Mouse (Mus musculus): ENCODE measurements around the gene Bicd2. TPM values are rescaled to one million over a fixed set of nuclear protein-coding genes. Genes with fewer than 3 reads are reported as not detected.

Bicd2 gene
- polyA plus RNA-seq (2012; rRNA removed) = 6.4 and 6.7 TPM in 2 replicates

GRCm38 (mm10) chr13:49341012-49341830, at the start of gene Bicd2:
TSS of gene Bicd2 (plus strand) at chr13:49341585.

DNA sequence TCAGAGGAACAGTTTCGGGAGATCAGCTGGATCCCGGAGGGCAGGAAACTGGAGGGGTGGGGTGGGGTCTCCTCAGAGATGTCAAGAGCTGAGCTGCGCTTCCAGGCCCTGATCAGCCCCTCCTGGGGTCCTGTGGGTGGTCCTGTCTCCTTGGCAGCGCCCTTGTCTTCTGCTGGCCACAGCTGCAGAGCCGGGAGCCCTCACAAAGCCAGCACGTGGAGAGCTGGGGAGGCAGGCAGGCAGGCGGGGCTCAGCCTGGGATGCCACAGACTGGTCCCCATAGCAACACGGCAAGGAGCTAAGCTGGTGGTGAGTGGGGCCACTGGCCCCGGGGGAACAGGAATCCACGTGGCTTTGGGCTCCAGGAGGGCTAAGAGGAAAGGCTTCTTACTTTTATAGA, 21.3 kb upstream of the Bicd2 start, which contains the start of gene Fgd3:
Fgd3 (minus strand) TSS at position 272 of the 400 bp plus-strand sequence.

DNA sequence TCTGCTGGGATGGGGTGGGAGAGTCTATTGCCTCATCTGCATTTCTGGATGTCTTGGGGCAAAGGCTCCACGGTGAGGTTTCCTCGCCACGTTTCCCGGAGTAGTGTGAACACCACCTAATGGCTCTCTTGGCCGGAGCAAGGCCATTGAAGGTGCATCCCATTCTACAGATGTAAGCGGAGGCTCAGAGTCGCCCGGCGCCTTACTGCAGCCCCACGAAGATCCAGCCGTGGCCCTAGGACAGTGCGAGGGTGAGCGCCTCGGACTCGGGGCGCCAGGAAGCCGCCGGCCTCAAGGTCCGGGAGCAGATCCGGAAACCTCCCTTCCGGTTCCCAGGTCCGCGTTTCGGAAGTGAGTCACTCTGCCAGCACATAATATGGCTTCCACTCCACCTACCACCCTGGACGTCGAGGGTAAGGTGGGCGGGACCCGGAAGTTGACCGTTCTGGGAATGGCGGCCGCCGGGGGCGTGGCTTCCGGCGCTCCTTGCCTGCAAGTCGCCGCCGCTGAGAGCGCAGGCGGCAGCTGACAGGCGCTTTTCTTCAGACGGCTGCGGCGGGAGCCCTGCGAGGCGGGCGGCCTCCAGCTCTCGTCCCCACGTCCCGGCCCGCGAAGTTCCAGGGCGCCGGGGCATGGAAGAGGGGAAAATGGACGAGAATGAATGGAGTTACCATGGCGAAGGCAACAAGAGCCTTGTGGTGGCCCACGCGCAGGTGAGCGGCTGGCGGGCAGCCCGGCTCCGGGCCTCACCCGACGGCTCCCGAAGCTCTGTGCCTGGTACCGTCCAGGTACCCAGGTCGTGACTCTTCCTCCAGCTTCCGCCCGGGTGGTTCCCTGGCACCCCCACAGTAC, 79.6 kb downstream of the Bicd2 start, which contains the start of gene Ippk:
Ippk (plus strand) TSS at position 496 of the 852 bp plus-strand sequence.

Other genes starting within 250 kb of the Bicd2 start
- gene Wnk2, start 193.6 kb upstream of the Bicd2 start, polyA plus RNA-seq (2012; rRNA removed) = 0.14 and 0.18 TPM in 2 replicates
- gene Ninj1, start 154.1 kb upstream of the Bicd2 start, polyA plus RNA-seq (2012; rRNA removed) = 25.7 and 28.9 TPM in 2 replicates
- gene Card19, start 125.5 kb upstream of the Bicd2 start, polyA plus RNA-seq (2012; rRNA removed) = 7.0 and 9.0 TPM in 2 replicates
- gene Susd3, start 92.9 kb upstream of the Bicd2 start, polyA plus RNA-seq (2012; rRNA removed) = 1.1 and 1.4 TPM in 2 replicates
- 0.60 and 0.68 TPM in 2 replicates for gene Fgd3, start 21.3 kb upstream of the Bicd2 start, polyA plus RNA-seq (2012; rRNA removed)
- gene Ippk, start 79.7 kb downstream of the Bicd2 start, polyA plus RNA-seq (2012; rRNA removed) = 3.4 and 4.4 TPM in 2 replicates
- gene Tes3-ps, start 151.7 kb downstream of the Bicd2 start, polyA plus RNA-seq (2012; rRNA removed) = 0.11 and 0.14 TPM in 2 replicates
- 0.16 and 0.18 TPM in 2 replicates for gene Ecm2, start 163.2 kb downstream of the Bicd2 start, polyA plus RNA-seq (2012; rRNA removed)
- gene Aspn, start 202.9 kb downstream of the Bicd2 start, polyA plus RNA-seq (2012; rRNA removed) = 0.07 and 1.0 TPM in 2 replicates
- gene Omd, start 240.9 kb downstream of the Bicd2 start, polyA plus RNA-seq (2012; rRNA removed) = not detected in 2 replicates

Data from liver, embryonic 14 days (tissue).